Comparison of ENCODE assay signal across 8 mouse cellular contexts in genomic region chr5:139378986-139379629, GRCm38 (mm10). TPM values are rescaled to one million over a fixed set of nuclear protein-coding genes. Genes with fewer than 3 reads are reported as not detected.
DNase-seq lines count a peak whose midpoint lies in the region; ATAC-seq lines count a peak whose summit lies in the region.

No protein-coding gene starts in this region.

- WGBS in forebrain, embryonic 13.5 days: 67% methylated on average over 21 of the region's 21 CpGs
- 63% methylated on average over 21 of the region's 21 CpGs for WGBS in forebrain, embryonic 12.5 days
- WGBS in heart, embryonic 13.5 days: 18% methylated on average over 21 of the region's 21 CpGs
- 33% methylated on average over 21 of the region's 21 CpGs for WGBS in kidney, embryonic 16.5 days

- no peak for ATAC-seq in forebrain, embryonic 13.5 days
- ATAC-seq in forebrain, embryonic 12.5 days (ENCODE audit: low FRiP score): no peak
- ATAC-seq in heart, embryonic 13.5 days (ENCODE audit: extremely low read depth, insufficient number of reproducible peaks, low FRiP score, low TSS enrichment): no peak
- ATAC-seq in kidney, embryonic 16.5 days (ENCODE audit: low FRiP score, low TSS enrichment): peak; percentile 50; the same call in 1 of the 2 replicates

- H3K9ac ChIP-seq in forebrain, embryonic 13.5 days: no peak overlapping the region
- no peak overlapping the region for H3K9ac ChIP-seq in forebrain, embryonic 12.5 days
- H3K9ac ChIP-seq in heart, embryonic 13.5 days: peak overlapping the region; percentile 88
- peak overlapping the region; percentile 41 for H3K9ac ChIP-seq in kidney, embryonic 16.5 days (replicated peaks; ENCODE audit: low read length)

- peak; percentile 70 for DNase-seq in embryo, embryonic 10 days (ENCODE audit: low spot score)
- DNase-seq in lung, postnatal 25 days (ENCODE audit: low spot score): peak; percentile 96
- DNase-seq in thymus, adult 18-20 months: peak; percentile 33 to 34
- no peak for DNase-seq in layer of hippocampus, adult 11-12 months (ENCODE audit: low spot score)

- peaks cover 29% of the 10 kb centered on the region for H3K4me1 ChIP-seq in forebrain, embryonic 13.5 days
- H3K4me1 ChIP-seq in forebrain, embryonic 12.5 days: peaks cover 13% of the 10 kb centered on the region
- peaks cover 82% of the 10 kb centered on the region for H3K4me1 ChIP-seq in heart, embryonic 13.5 days
- H3K4me1 ChIP-seq in kidney, embryonic 16.5 days (ENCODE audit: insufficient read depth, low read length): peaks cover 71% of the 10 kb centered on the region

- H3K9me3 ChIP-seq in forebrain, embryonic 13.5 days (replicated peaks): no peaks in the 10 kb centered on the region
- H3K9me3 ChIP-seq in forebrain, embryonic 12.5 days: no peaks in the 10 kb centered on the region
- no peaks in the 10 kb centered on the region for H3K9me3 ChIP-seq in heart, embryonic 13.5 days
- no peaks in the 10 kb centered on the region for H3K9me3 ChIP-seq in kidney, embryonic 16.5 days (ENCODE audit: low read length)

- H3K27me3 ChIP-seq in forebrain, embryonic 13.5 days: peaks cover 8% of the 10 kb centered on the region; the same call in 1 of the 2 replicates
- peaks cover 7% of the 10 kb centered on the region; the same call in 1 of the 2 replicates for H3K27me3 ChIP-seq in forebrain, embryonic 12.5 days
- H3K27me3 ChIP-seq in heart, embryonic 13.5 days (replicated peaks): no peaks in the 10 kb centered on the region
- no peaks in the 10 kb centered on the region for H3K27me3 ChIP-seq in kidney, embryonic 16.5 days (ENCODE audit: insufficient read depth, low read length)

- H3K4me3 ChIP-seq in forebrain, embryonic 13.5 days: no peak overlapping the region
- no peak overlapping the region for H3K4me3 ChIP-seq in forebrain, embryonic 12.5 days (replicated peaks)
- H3K4me3 ChIP-seq in heart, embryonic 13.5 days: peak overlapping the region; percentile 6
- no peak overlapping the region for H3K4me3 ChIP-seq in kidney, embryonic 16.5 days (ENCODE audit: low read length)

- peak overlapping the region; percentile 35 for H3K27ac ChIP-seq in forebrain, embryonic 13.5 days
- no peak overlapping the region for H3K27ac ChIP-seq in forebrain, embryonic 12.5 days
- peak overlapping the region; percentile 96 for H3K27ac ChIP-seq in heart, embryonic 13.5 days (replicated peaks)
- peak overlapping the region; percentile 94 for H3K27ac ChIP-seq in kidney, embryonic 16.5 days (ENCODE audit: low read length)

- no peaks in the 10 kb centered on the region for H3K36me3 ChIP-seq in forebrain, embryonic 13.5 days (ENCODE audit: poor library complexity, severe bottlenecking)
- no peaks in the 10 kb centered on the region; the same call in 1 of the 2 replicates for H3K36me3 ChIP-seq in forebrain, embryonic 12.5 days (replicated peaks)
- H3K36me3 ChIP-seq in heart, embryonic 13.5 days: no peaks in the 10 kb centered on the region
- no peaks in the 10 kb centered on the region for H3K36me3 ChIP-seq in kidney, embryonic 16.5 days (ENCODE audit: insufficient read depth, low read length)

- H3K4me2 ChIP-seq in forebrain, embryonic 13.5 days: no peak overlapping the region
- no peak overlapping the region for H3K4me2 ChIP-seq in forebrain, embryonic 12.5 days
- peak overlapping the region; percentile 78 for H3K4me2 ChIP-seq in heart, embryonic 13.5 days
- H3K4me2 ChIP-seq in kidney, embryonic 16.5 days (replicated peaks; ENCODE audit: low read depth, low read length): peak overlapping the region; percentile 22; the same call in 1 of the 2 replicates

RNA-seq across cellular contexts. Expression of gene Gpr146, which starts 1.6 kb away (rescaled TPM):
- polyA plus RNA-seq in forebrain, embryonic 13.5 days (2015; fragmentation: Nextera tagmentation; extraction: Ambion mirVana): 0.93 and 0.97 TPM in 2 replicates
- 1.2 and 1.4 TPM in 2 replicates for polyA plus RNA-seq in forebrain, embryonic 12.5 days (2016; fragmentation: Nextera tagmentation; extraction: Ambion mirVana)
- polyA plus RNA-seq in heart, embryonic 13.5 days (2015; fragmentation: Nextera tagmentation; extraction: Ambion mirVana): 7.0 and 8.8 TPM in 2 replicates
- polyA plus RNA-seq in kidney, embryonic 16.5 days (2015; fragmentation: Nextera tagmentation; extraction: Ambion mirVana): 6.6 and 6.7 TPM in 2 replicates

RNA-seq across cellular contexts. Expression of gene C130050O18Rik, which starts 26.0 kb away (rescaled TPM):
- polyA plus RNA-seq in forebrain, embryonic 13.5 days (2015; fragmentation: Nextera tagmentation; extraction: Ambion mirVana): 0.11 and 0.18 TPM in 2 replicates
- 0.10 and 0.22 TPM in 2 replicates for polyA plus RNA-seq in forebrain, embryonic 12.5 days (2016; fragmentation: Nextera tagmentation; extraction: Ambion mirVana)
- 0.24 and 0.34 TPM in 2 replicates for polyA plus RNA-seq in heart, embryonic 13.5 days (2015; fragmentation: Nextera tagmentation; extraction: Ambion mirVana)
- 0.60 and 0.92 TPM in 2 replicates for polyA plus RNA-seq in kidney, embryonic 16.5 days (2015; fragmentation: Nextera tagmentation; extraction: Ambion mirVana)

RNA-seq across cellular contexts. Expression of gene Cyp2w1, which starts 26.7 kb away (rescaled TPM):
- polyA plus RNA-seq in forebrain, embryonic 13.5 days (2015; fragmentation: Nextera tagmentation; extraction: Ambion mirVana): not detected in 2 replicates
- polyA plus RNA-seq in forebrain, embryonic 12.5 days (2016; fragmentation: Nextera tagmentation; extraction: Ambion mirVana): 0.17 and 0.24 TPM in 2 replicates
- polyA plus RNA-seq in heart, embryonic 13.5 days (2015; fragmentation: Nextera tagmentation; extraction: Ambion mirVana): not detected in 2 replicates
- not detected in 2 replicates for polyA plus RNA-seq in kidney, embryonic 16.5 days (2015; fragmentation: Nextera tagmentation; extraction: Ambion mirVana)

RNA-seq across cellular contexts. Expression of gene Cox19, which starts 27.9 kb away (rescaled TPM):
- polyA plus RNA-seq in forebrain, embryonic 13.5 days (2015; fragmentation: Nextera tagmentation; extraction: Ambion mirVana): 111 and 117 TPM in 2 replicates
- polyA plus RNA-seq in forebrain, embryonic 12.5 days (2016; fragmentation: Nextera tagmentation; extraction: Ambion mirVana): 105 and 117 TPM in 2 replicates
- polyA plus RNA-seq in heart, embryonic 13.5 days (2015; fragmentation: Nextera tagmentation; extraction: Ambion mirVana): 68.4 and 75.8 TPM in 2 replicates
- polyA plus RNA-seq in kidney, embryonic 16.5 days (2015; fragmentation: Nextera tagmentation; extraction: Ambion mirVana): 99.3 and 104 TPM in 2 replicates

RNA-seq across cellular contexts. Expression of gene Gper1, which starts 43.8 kb away (rescaled TPM):
- polyA plus RNA-seq in forebrain, embryonic 13.5 days (2015; fragmentation: Nextera tagmentation; extraction: Ambion mirVana): 5.3 and 5.9 TPM in 2 replicates
- polyA plus RNA-seq in forebrain, embryonic 12.5 days (2016; fragmentation: Nextera tagmentation; extraction: Ambion mirVana): 4.1 and 5.2 TPM in 2 replicates
- 0.90 and 1.2 TPM in 2 replicates for polyA plus RNA-seq in heart, embryonic 13.5 days (2015; fragmentation: Nextera tagmentation; extraction: Ambion mirVana)
- 6.8 and 8.0 TPM in 2 replicates for polyA plus RNA-seq in kidney, embryonic 16.5 days (2015; fragmentation: Nextera tagmentation; extraction: Ambion mirVana)

Comparison
In these comparisons a context has a peak if more than half of its experiments do, and no peak if none do; other contexts are left out.
1. H3K4me2 ChIP-seq: peak in heart, embryonic 13.5 days (single experiment) and kidney, embryonic 16.5 days (single experiment); none in forebrain, embryonic 13.5 days (single experiment) and forebrain, embryonic 12.5 days (single experiment).
2. H3K9ac ChIP-seq: peak in heart, embryonic 13.5 days (single experiment) and kidney, embryonic 16.5 days (single experiment); none in forebrain, embryonic 13.5 days (single experiment) and forebrain, embryonic 12.5 days (single experiment).